Mouse (Mus musculus): ENCODE results near the gene Mrtfa. TPM values are rescaled to one million over a fixed set of nuclear protein-coding genes. Genes with fewer than 3 reads are reported as not detected.
"Not testable (repeated sequence)": the region's sequence is repeated elsewhere in the genome, so short reads cannot be mapped to it uniquely, and the experiment has no call there.

Gene Mrtfa
- polyA plus RNA-seq, 1 experiment from 2014 or later: 28.3 TPM

- H3K4me2 ChIP-seq (ENCODE audit: low read length): no peak overlapping the region
- no peaks in the 10 kb centered on the region for H3K36me3 ChIP-seq (ENCODE audit: control insufficient read depth, insufficient read depth)
- no peaks in the 10 kb centered on the region for H3K27me3 ChIP-seq (replicated peaks; ENCODE audit: control insufficient read depth, insufficient read depth, low read length)
- no peaks in the 10 kb centered on the region for H3K4me1 ChIP-seq (replicated peaks; ENCODE audit: control insufficient read depth, insufficient read depth, low read length)
- no peak overlapping the region for H3K27ac ChIP-seq (ENCODE audit: low read length)
- 85% methylated on average over 3 of the region's 3 CpGs for WGBS
- H3K9me3 ChIP-seq (ENCODE audit: control insufficient read depth, low read length): no peaks in the 10 kb centered on the region
- no peak overlapping the region for H3K4me3 ChIP-seq (replicated peaks; ENCODE audit: low read length)
- no peak overlapping the region for H3K9ac ChIP-seq (replicated peaks; ENCODE audit: low read depth, low read length)
- ATAC-seq: no peak
These were observed 36.7 kb upstream of the Mrtfa start for GRCm38 (mm10) chr15:81227275-81227674.

- ATAC-seq: no peak
- Histone ChIP-seq H3K4me1 (replicated peaks; ENCODE audit: control insufficient read depth, insufficient read depth, low read length) (no peaks in the 10 kb centered on the region), H3K36me3 (ENCODE audit: control insufficient read depth, insufficient read depth) (no peaks in the 10 kb centered on the region), H3K9me3 (ENCODE audit: control insufficient read depth, low read length) (no peaks in the 10 kb centered on the region), H3K27me3 (replicated peaks; ENCODE audit: control insufficient read depth, insufficient read depth, low read length) (no peaks in the 10 kb centered on the region), H3K4me2 (ENCODE audit: low read length) (no peak overlapping the region), H3K27ac (ENCODE audit: low read length) (no peak overlapping the region), H3K9ac (replicated peaks; ENCODE audit: low read depth, low read length) (no peak overlapping the region), H3K4me3 (replicated peaks; ENCODE audit: low read length) (no peak overlapping the region)
- WGBS: 56% methylated on average over 4 of the region's 4 CpGs
These were observed 36.2 kb upstream of the Mrtfa start for GRCm38 (mm10) chr15:81226796-81227195.

- no peaks in the 10 kb centered on the region for H3K36me3 ChIP-seq (ENCODE audit: control insufficient read depth, insufficient read depth)
- H3K9me3 ChIP-seq (ENCODE audit: control insufficient read depth, low read length): no peaks in the 10 kb centered on the region
- 87% methylated on average over 6 of the region's 6 CpGs for WGBS
- H3K4me1 ChIP-seq (replicated peaks; ENCODE audit: control insufficient read depth, insufficient read depth, low read length): no peaks in the 10 kb centered on the region
- H3K9ac ChIP-seq (replicated peaks; ENCODE audit: low read depth, low read length): no peak overlapping the region
- no peaks in the 10 kb centered on the region for H3K27me3 ChIP-seq (replicated peaks; ENCODE audit: control insufficient read depth, insufficient read depth, low read length)
- H3K27ac ChIP-seq (ENCODE audit: low read length): no peak overlapping the region
- no peak for ATAC-seq
- no peak overlapping the region for H3K4me2 ChIP-seq (ENCODE audit: low read length)
- H3K4me3 ChIP-seq (replicated peaks; ENCODE audit: low read length): no peak overlapping the region
These were observed 35.2 kb upstream of the Mrtfa start for GRCm38 (mm10) chr15:81225732-81226131.

- Histone ChIP-seq H3K4me1 (replicated peaks; ENCODE audit: control insufficient read depth, insufficient read depth, low read length) (no peaks in the 10 kb centered on the region), H3K9me3 (ENCODE audit: control insufficient read depth, low read length) (no peaks in the 10 kb centered on the region), H3K27ac (ENCODE audit: low read length) (no peak overlapping the region), H3K27me3 (replicated peaks; ENCODE audit: control insufficient read depth, insufficient read depth, low read length) (no peaks in the 10 kb centered on the region), H3K4me3 (replicated peaks; ENCODE audit: low read length) (no peak overlapping the region), H3K9ac (replicated peaks; ENCODE audit: low read depth, low read length) (no peak overlapping the region), H3K4me2 (ENCODE audit: low read length) (no peak overlapping the region), H3K36me3 (ENCODE audit: control insufficient read depth, insufficient read depth) (no peaks in the 10 kb centered on the region)
- WGBS: 91% methylated on average over 10 of the region's 10 CpGs
- ATAC-seq: no peak
These were observed 34.5 kb upstream of the Mrtfa start for GRCm38 (mm10) chr15:81225016-81225415.

GRCm38 (mm10) chr15:81221446-81221845 is 30.9 kb upstream of the Mrtfa start:
- H3K4me2 ChIP-seq (ENCODE audit: low read length): no peak overlapping the region
- H3K9me3 ChIP-seq (ENCODE audit: control insufficient read depth, low read length): no peaks in the 10 kb centered on the region
- no peak overlapping the region for H3K27ac ChIP-seq (ENCODE audit: low read length)
- WGBS: 83% methylated on average over 6 of the region's 6 CpGs
- H3K9ac ChIP-seq (replicated peaks; ENCODE audit: low read depth, low read length): no peak overlapping the region
- H3K27me3 ChIP-seq (replicated peaks; ENCODE audit: control insufficient read depth, insufficient read depth, low read length): no peaks in the 10 kb centered on the region
- H3K4me1 ChIP-seq (replicated peaks; ENCODE audit: control insufficient read depth, insufficient read depth, low read length): no peaks in the 10 kb centered on the region
- H3K4me3 ChIP-seq (replicated peaks; ENCODE audit: low read length): no peak overlapping the region
- no peaks in the 10 kb centered on the region for H3K36me3 ChIP-seq (ENCODE audit: control insufficient read depth, insufficient read depth)
- ATAC-seq: no peak

- not testable (repeated sequence) for H3K9ac ChIP-seq (replicated peaks; ENCODE audit: low read depth, low read length)
These were observed 29.5 kb upstream of the Mrtfa start for GRCm38 (mm10) chr15:81220051-81220450.

GRCm38 (mm10) chr15:81219054-81219453 is 28.5 kb upstream of the Mrtfa start:
- Histone ChIP-seq H3K27ac (ENCODE audit: low read length) (no peak overlapping the region), H3K4me3 (replicated peaks; ENCODE audit: low read length) (no peak overlapping the region), H3K4me1 (replicated peaks; ENCODE audit: control insufficient read depth, insufficient read depth, low read length) (no peaks in the 10 kb centered on the region), H3K9ac (replicated peaks; ENCODE audit: low read depth, low read length) (no peak overlapping the region), H3K4me2 (ENCODE audit: low read length) (no peak overlapping the region), H3K27me3 (replicated peaks; ENCODE audit: control insufficient read depth, insufficient read depth, low read length) (no peaks in the 10 kb centered on the region), H3K36me3 (ENCODE audit: control insufficient read depth, insufficient read depth) (no peaks in the 10 kb centered on the region), H3K9me3 (ENCODE audit: control insufficient read depth, low read length) (no peaks in the 10 kb centered on the region)
- ATAC-seq: no peak
- WGBS: 87% methylated on average over 6 of the region's 6 CpGs

More at GRCm38 (mm10) chr15:81220051-81220450, 29.5 kb upstream of the Mrtfa start:
- H3K9me3 ChIP-seq (ENCODE audit: control insufficient read depth, low read length); H3K4me3 ChIP-seq (replicated peaks; ENCODE audit: low read length); H3K36me3 ChIP-seq (ENCODE audit: control insufficient read depth, insufficient read depth); H3K4me1 ChIP-seq (replicated peaks; ENCODE audit: control insufficient read depth, insufficient read depth, low read length); H3K27me3 ChIP-seq (replicated peaks; ENCODE audit: control insufficient read depth, insufficient read depth, low read length); ATAC-seq; H3K4me2 ChIP-seq (ENCODE audit: low read length); H3K27ac ChIP-seq (ENCODE audit: low read length): not testable (repeated sequence)
- WGBS: 69% methylated on average over 8 of the region's 8 CpGs

DNA sequence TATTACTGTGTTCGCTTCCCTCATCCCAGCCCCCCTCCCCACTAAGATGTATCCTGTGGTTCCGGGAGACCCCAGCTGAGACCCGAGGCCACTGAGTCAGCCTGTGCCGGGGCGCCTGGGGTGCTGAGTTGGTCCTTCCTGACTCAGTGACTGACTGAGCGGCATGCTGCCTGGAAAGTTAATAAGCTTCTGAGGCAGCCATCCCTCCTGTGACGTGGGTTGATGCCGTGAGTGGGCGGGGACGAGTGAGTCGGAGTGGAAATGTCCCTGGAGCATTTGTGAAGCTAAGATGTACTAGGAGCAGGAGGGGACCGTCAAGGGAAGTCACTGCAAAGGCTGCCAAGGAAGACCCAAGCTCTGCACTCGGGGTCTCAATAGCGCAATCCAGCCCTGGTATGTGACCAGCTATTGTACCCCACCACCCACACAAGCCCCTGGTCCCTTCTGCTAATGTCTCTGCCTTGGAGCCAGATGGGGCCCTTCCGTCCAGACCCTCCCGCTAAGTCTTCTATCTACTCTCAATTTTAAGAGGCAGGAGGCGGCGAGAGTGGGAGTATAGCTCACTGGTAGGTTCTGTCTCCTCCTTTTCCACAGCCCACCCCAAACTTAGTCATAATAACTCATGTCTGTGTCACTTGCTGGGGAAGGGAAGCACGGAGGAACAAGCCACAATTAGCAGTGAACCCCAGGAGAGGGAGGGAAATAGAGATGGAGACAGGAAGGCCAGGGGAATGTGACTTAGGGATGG is 26.5 kb upstream of the Mrtfa start:
- 82% methylated on average over 19 of the region's 19 CpGs for WGBS
- ATAC-seq: no peak
- no peaks in the 10 kb centered on the region for H3K27me3 ChIP-seq (replicated peaks; ENCODE audit: control insufficient read depth, insufficient read depth, low read length)

GRCm38 (mm10) chr15:81212976-81213375 is 22.4 kb upstream of the Mrtfa start:
- Histone ChIP-seq H3K9ac (replicated peaks; ENCODE audit: low read depth, low read length) (no peak overlapping the region), H3K4me3 (replicated peaks; ENCODE audit: low read length) (no peak overlapping the region), H3K9me3 (ENCODE audit: control insufficient read depth, low read length) (no peaks in the 10 kb centered on the region), H3K27ac (ENCODE audit: low read length) (no peak overlapping the region), H3K4me1 (replicated peaks; ENCODE audit: control insufficient read depth, insufficient read depth, low read length) (no peaks in the 10 kb centered on the region), H3K27me3 (replicated peaks; ENCODE audit: control insufficient read depth, insufficient read depth, low read length) (no peaks in the 10 kb centered on the region), H3K4me2 (ENCODE audit: low read length) (no peak overlapping the region), H3K36me3 (ENCODE audit: control insufficient read depth, insufficient read depth) (no peaks in the 10 kb centered on the region)
- 69% methylated on average over 15 of the region's 15 CpGs for WGBS
- ATAC-seq: no peak

More for the DNA sequence above, 26.5 kb upstream of the Mrtfa start:
- H3K9me3 ChIP-seq (ENCODE audit: control insufficient read depth, low read length): no peaks in the 10 kb centered on the region
- H3K4me1 ChIP-seq (replicated peaks; ENCODE audit: control insufficient read depth, insufficient read depth, low read length): no peaks in the 10 kb centered on the region
- H3K4me3 ChIP-seq (replicated peaks; ENCODE audit: low read length): no peak overlapping the region
- H3K4me2 ChIP-seq (ENCODE audit: low read length): no peak overlapping the region
- H3K9ac ChIP-seq (replicated peaks; ENCODE audit: low read depth, low read length): no peak overlapping the region
- no peak overlapping the region for H3K27ac ChIP-seq (ENCODE audit: low read length)
- no peaks in the 10 kb centered on the region for H3K36me3 ChIP-seq (ENCODE audit: control insufficient read depth, insufficient read depth)

GRCm38 (mm10) chr15:81210496-81210895 is 19.9 kb upstream of the Mrtfa start:
- Histone ChIP-seq H3K4me2 (ENCODE audit: low read length) (no peak overlapping the region), H3K9me3 (ENCODE audit: control insufficient read depth, low read length) (no peaks in the 10 kb centered on the region), H3K27me3 (replicated peaks; ENCODE audit: control insufficient read depth, insufficient read depth, low read length) (no peaks in the 10 kb centered on the region), H3K9ac (replicated peaks; ENCODE audit: low read depth, low read length) (no peak overlapping the region), H3K27ac (ENCODE audit: low read length) (no peak overlapping the region), H3K4me3 (replicated peaks; ENCODE audit: low read length) (no peak overlapping the region), H3K4me1 (replicated peaks; ENCODE audit: control insufficient read depth, insufficient read depth, low read length) (no peaks in the 10 kb centered on the region), H3K36me3 (ENCODE audit: control insufficient read depth, insufficient read depth) (no peaks in the 10 kb centered on the region)
- 66% methylated on average over 5 of the region's 5 CpGs for WGBS
- no peak for ATAC-seq
